Mouse (Mus musculus): ENCODE measurements at regions not wholly inside any gene's neighbourhood (a gene's known extent, or its start where the extent isn't known, plus 50 kb on each side); places are given as distances from the start of the nearest gene placed in this dataset.

GRCm38 (mm10) chr4:12376797-12377570 lies 205.2 kb upstream of the Fam92a start:
- DNase-seq: no peak

- DNase-seq: no peak
Measured at GRCm38 (mm10) chr4:12369551-12369950, 197.7 kb upstream of the Fam92a start.

- no peak for DNase-seq
Measured at GRCm38 (mm10) chr4:12356992-12357634, 185.3 kb upstream of the Fam92a start.

- DNase-seq: no peak
Measured at GRCm38 (mm10) chr4:12353337-12353856, 181.6 kb upstream of the Fam92a start.

- DNase-seq: no peak
Measured at GRCm38 (mm10) chr4:12339236-12339635, 167.4 kb upstream of the Fam92a start.

GRCm38 (mm10) chr4:12334832-12335587 lies 163.2 kb upstream of the Fam92a start:
- DNase-seq: no peak

- DNase-seq: peak; percentile 18
Measured at GRCm38 (mm10) chr4:12334429-12334828, 162.6 kb upstream of the Fam92a start.

- no peak for DNase-seq
Measured at GRCm38 (mm10) chr4:12316024-12316423, 144.2 kb upstream of the Fam92a start.

- no peak for DNase-seq
Measured at GRCm38 (mm10) chr4:12308332-12308731, 136.5 kb upstream of the Fam92a start.

GRCm38 (mm10) chr4:12306618-12307565 lies 135.1 kb upstream of the Fam92a start:
- DNase-seq: no peak

- DNase-seq: no peak
Measured at GRCm38 (mm10) chr4:12287079-12287686, 115.4 kb upstream of the Fam92a start.

- DNase-seq: no peak
Measured at GRCm38 (mm10) chr4:12286391-12286790, 114.6 kb upstream of the Fam92a start.

- no peak for DNase-seq
Measured at GRCm38 (mm10) chr4:12285983-12286382, 114.2 kb upstream of the Fam92a start.

GRCm38 (mm10) chr4:12277949-12278348 lies 106.1 kb upstream of the Fam92a start:
- no peak for DNase-seq

- no peak for DNase-seq
Measured at GRCm38 (mm10) chr4:12273369-12273768, 101.6 kb upstream of the Fam92a start.

- DNase-seq: no peak
Measured at GRCm38 (mm10) chr4:12272914-12273313, 101.1 kb upstream of the Fam92a start.

GRCm38 (mm10) chr4:12272378-12272777 lies 100.6 kb upstream of the Fam92a start:
- no peak for DNase-seq

- DNase-seq: no peak
Measured at GRCm38 (mm10) chr4:12263746-12264145, 91.9 kb upstream of the Fam92a start.

GRCm38 (mm10) chr4:12263197-12263596 lies 91.4 kb upstream of the Fam92a start:
- DNase-seq: no peak

GRCm38 (mm10) chr4:12247994-12248393 lies 76.2 kb upstream of the Fam92a start:
- no peak for DNase-seq

GRCm38 (mm10) chr4:12246595-12246994 lies 74.8 kb upstream of the Fam92a start:
- DNase-seq: no peak
